Mouse (Mus musculus) heart, embryonic 10.5 days (tissue): ENCODE measurements around the gene Galns. TPM values are rescaled to one million over a fixed set of nuclear protein-coding genes. Genes with fewer than 3 reads are reported as not detected.

Experiments
- DNase-seq: peaks from one replicate; pipeline ENCODE4 v3.0.0-alpha.2; 2017; ENCODE audit warnings: low spot score
- H3K27ac ChIP-seq: fragments of 300-500 bp; sonication (generic); 2 replicates; pipeline ENCODE4 v1.5.1; 2016; ENCODE audit warnings: mild to moderate bottlenecking
- H3K27me3 ChIP-seq: fragments of 300-500 bp; sonication (generic); 2 replicates; pipeline ENCODE4 v1.6.1; 2016; ENCODE audit warnings: mild to moderate bottlenecking; ENCODE audit not compliant: poor library complexity, insufficient read depth, severe bottlenecking
- H3K36me3 ChIP-seq: fragments of 300-500 bp; sonication (generic); 2 replicates; pipeline ENCODE4 v1.6.1; 2016; ENCODE audit warnings: mild to moderate bottlenecking, moderate library complexity
- H3K4me1 ChIP-seq: fragments of 300-500 bp; sonication (generic); 2 replicates; pipeline ENCODE4 v1.6.1; 2016; ENCODE audit warnings: mild to moderate bottlenecking
- H3K4me3 ChIP-seq: fragments of 300-500 bp; sonication (generic); 2 replicates; pipeline ENCODE4 v1.5.1; 2016; ENCODE audit warnings: mild to moderate bottlenecking, moderate library complexity
- H3K9me3 ChIP-seq: fragments of 300-500 bp; sonication (generic); 2 replicates; pipeline ENCODE4 v1.6.1; 2016; ENCODE audit warnings: mild to moderate bottlenecking, moderate library complexity
- WGBS: fragments of 180-500 bp; shearing (Covaris S2); methylation state at CpG from one replicate; pipeline ENCODE4 v1.1.7; 2016; 5-methylcytosine and 5-hydroxymethylcytosine counted together
- polyA plus RNA-seq: library from polyadenylated mRNA; unstranded; fragments of >200 nt; fragmentation: Nextera tagmentation; extraction: Ambion mirVana; gene quantifications from 2 replicates; pipeline ENCODE4 v1.2.1, GENCODE M21; 2016

The Galns gene
- polyA plus RNA-seq, 1 experiment from 2014 or later, result 8.1 TPM

GRCm38 (mm10) chr8:122605367-122605766, 5.9 kb downstream of the Galns start:
- no peaks in the 10 kb centered on the region for H3K9me3 ChIP-seq
- no peak for DNase-seq
- H3K4me1 ChIP-seq, result peaks cover 18% of the 10 kb centered on the region
- no peak overlapping the region for H3K4me3 ChIP-seq
- H3K27ac ChIP-seq, result 0 out of 2 replicates have a peak overlapping the region, but pooled peaks have one; percentile 42
- WGBS, result 62% methylated on average over 4 of the region's 4 CpGs
- H3K36me3 ChIP-seq, result peaks cover 6% of the 10 kb centered on the region; the same call in 1 of the 2 replicates
- no peaks in the 10 kb centered on the region; the same call in 1 of the 2 replicates for H3K27me3 ChIP-seq

GRCm38 (mm10) chr8:122604640-122605039, 6.6 kb downstream of the Galns start:
- WGBS, result 51% methylated on average over 1 of the region's 1 CpGs
- DNase-seq, result no peak
- Histone ChIP-seq H3K9me3 (no peaks in the 10 kb centered on the region), H3K27me3 (no peaks in the 10 kb centered on the region; the same call in 1 of the 2 replicates), H3K27ac (no peak overlapping the region), H3K36me3 (peaks cover 13% of the 10 kb centered on the region; the same call in 1 of the 2 replicates), H3K4me3 (no peak overlapping the region), H3K4me1 (peaks cover 12% of the 10 kb centered on the region)

GRCm38 (mm10) chr8:122600666-122601065, 10.6 kb downstream of the Galns start:
- 90% methylated on average over 9 of the region's 9 CpGs for WGBS
- Histone ChIP-seq H3K27ac (no peak overlapping the region), H3K4me1 (peaks cover 16% of the 10 kb centered on the region)

GRCm38 (mm10) chr8:122596031-122596430, 15.2 kb downstream of the Galns start:
- 40% methylated on average over 4 of the region's 4 CpGs for WGBS
- Histone ChIP-seq H3K27me3 (no peaks in the 10 kb centered on the region), H3K4me3 (no peak overlapping the region)

More at GRCm38 (mm10) chr8:122600666-122601065, 10.6 kb downstream of the Galns start:
- no peaks in the 10 kb centered on the region; the same call in 1 of the 2 replicates for H3K27me3 ChIP-seq
- H3K9me3 ChIP-seq, result no peaks in the 10 kb centered on the region
- no peak overlapping the region for H3K4me3 ChIP-seq
- DNase-seq, result no peak
- peaks cover 29% of the 10 kb centered on the region; the same call in 1 of the 2 replicates for H3K36me3 ChIP-seq

GRCm38 (mm10) chr8:122593783-122594507, 17.3 kb downstream of the Galns start:
- H3K4me1 ChIP-seq, result peaks cover 39% of the 10 kb centered on the region
- H3K4me3 ChIP-seq, result no peak overlapping the region
- 0 out of 2 replicates have a peak overlapping the region, but pooled peaks have one; percentile 22 for H3K27ac ChIP-seq
- no peaks in the 10 kb centered on the region for H3K9me3 ChIP-seq
- no peaks in the 10 kb centered on the region for H3K27me3 ChIP-seq
- H3K36me3 ChIP-seq, result peaks cover 36% of the 10 kb centered on the region; the same call in 1 of the 2 replicates
- no peak for DNase-seq
- 68% methylated on average over 19 of the region's 19 CpGs for WGBS

More at GRCm38 (mm10) chr8:122596031-122596430, 15.2 kb downstream of the Galns start:
- peaks cover 39% of the 10 kb centered on the region for H3K4me1 ChIP-seq
- H3K36me3 ChIP-seq, result peaks cover 47% of the 10 kb centered on the region; the same call in 1 of the 2 replicates
- no peak for DNase-seq
- H3K9me3 ChIP-seq, result no peaks in the 10 kb centered on the region
- 0 out of 2 replicates have a peak overlapping the region, but pooled peaks have one; percentile 18 for H3K27ac ChIP-seq

- Histone ChIP-seq H3K27me3 (no peaks in the 10 kb centered on the region), H3K27ac (peak overlapping the region; percentile 22; the same call in 1 of the 2 replicates), H3K4me3 (no peak overlapping the region), H3K4me1 (peaks cover 39% of the 10 kb centered on the region), H3K36me3 (peaks cover 29% of the 10 kb centered on the region; the same call in 1 of the 2 replicates), H3K9me3 (no peaks in the 10 kb centered on the region)
- no peak for DNase-seq
- WGBS, result 48% methylated on average over 12 of the region's 12 CpGs
Measured at GRCm38 (mm10) chr8:122593240-122593639, 18.0 kb downstream of the Galns start.

GRCm38 (mm10) chr8:122586749-122587148, 24.5 kb downstream of the Galns start:
- no peak for DNase-seq
- H3K27ac ChIP-seq, result no peak overlapping the region
- no peak overlapping the region for H3K4me3 ChIP-seq
- 84% methylated on average over 10 of the region's 10 CpGs for WGBS
- peaks cover 28% of the 10 kb centered on the region for H3K4me1 ChIP-seq
- H3K36me3 ChIP-seq, result peaks cover 5% of the 10 kb centered on the region; the same call in 1 of the 2 replicates
- H3K9me3 ChIP-seq, result no peaks in the 10 kb centered on the region; the same call in 1 of the 2 replicates
- H3K27me3 ChIP-seq, result no peaks in the 10 kb centered on the region

- no peak overlapping the region for H3K4me3 ChIP-seq
- H3K4me1 ChIP-seq, result peaks cover 31% of the 10 kb centered on the region
- no peak for DNase-seq
- H3K27me3 ChIP-seq, result no peaks in the 10 kb centered on the region
- H3K36me3 ChIP-seq, result peaks cover 5% of the 10 kb centered on the region; the same call in 1 of the 2 replicates
- no peaks in the 10 kb centered on the region; the same call in 1 of the 2 replicates for H3K9me3 ChIP-seq
- WGBS, result 69% methylated on average over 7 of the region's 7 CpGs
- H3K27ac ChIP-seq, result no peak overlapping the region
Measured at GRCm38 (mm10) chr8:122586171-122586570, 25.1 kb downstream of the Galns start.

GRCm38 (mm10) chr8:122585411-122585891, 25.8 kb downstream of the Galns start:
- Histone ChIP-seq H3K4me1 (peaks cover 38% of the 10 kb centered on the region), H3K36me3 (no peaks in the 10 kb centered on the region), H3K27me3 (no peaks in the 10 kb centered on the region), H3K9me3 (no peaks in the 10 kb centered on the region; the same call in 1 of the 2 replicates), H3K27ac (peak overlapping the region; percentile 42), H3K4me3 (no peak overlapping the region)
- 56% methylated on average over 14 of the region's 14 CpGs for WGBS
- no peak for DNase-seq

- H3K9me3 ChIP-seq, result no peaks in the 10 kb centered on the region; the same call in 1 of the 2 replicates
- H3K4me3 ChIP-seq, result no peak overlapping the region
- no peak for DNase-seq
- whole genome bisulfite sequencing, result 76% methylated on average over 9 of the region's 9 CpGs
- H3K27ac ChIP-seq, result peak overlapping the region; percentile 42
- H3K36me3 ChIP-seq, result no peaks in the 10 kb centered on the region
- H3K27me3 ChIP-seq, result no peaks in the 10 kb centered on the region
- H3K4me1 ChIP-seq, result peaks cover 41% of the 10 kb centered on the region
Measured at GRCm38 (mm10) chr8:122584981-122585380, 26.3 kb downstream of the Galns start.

GRCm38 (mm10) chr8:122580926-122581325, 30.3 kb downstream of the Galns start:
- DNase-seq, result no peak
- no peaks in the 10 kb centered on the region for H3K36me3 ChIP-seq
- peaks cover 71% of the 10 kb centered on the region for H3K4me1 ChIP-seq
- H3K27me3 ChIP-seq, result no peaks in the 10 kb centered on the region
- 39% methylated on average over 15 of the region's 15 CpGs for WGBS
- no peaks in the 10 kb centered on the region; the same call in 1 of the 2 replicates for H3K9me3 ChIP-seq
- H3K27ac ChIP-seq, result no peak overlapping the region; the same call in 1 of the 2 replicates
- no peak overlapping the region for H3K4me3 ChIP-seq

- no peak for DNase-seq
- Histone ChIP-seq H3K9me3 (no peaks in the 10 kb centered on the region; the same call in 1 of the 2 replicates), H3K27me3 (no peaks in the 10 kb centered on the region), H3K36me3 (0 out of 2 replicates have a peak, but pooled peaks cover 4% of the 10 kb centered on the region), H3K27ac (peak overlapping the region; percentile 53), H3K4me1 (peaks cover 73% of the 10 kb centered on the region), H3K4me3 (no peak overlapping the region)
- 26% methylated on average over 7 of the region's 7 CpGs for WGBS
Measured at GRCm38 (mm10) chr8:122579196-122579595, 32.1 kb downstream of the Galns start.

GRCm38 (mm10) chr8:122577116-122577515, 34.1 kb downstream of the Galns start:
- no peak for DNase-seq
- Histone ChIP-seq H3K4me3 (peak overlapping the region; percentile 84), H3K4me1 (peaks cover 73% of the 10 kb centered on the region), H3K27ac (peak overlapping the region; percentile 93), H3K27me3 (no peaks in the 10 kb centered on the region), H3K9me3 (no peaks in the 10 kb centered on the region; the same call in 1 of the 2 replicates), H3K36me3 (peaks cover 25% of the 10 kb centered on the region)
- 39% methylated on average over 10 of the region's 10 CpGs for WGBS
